Mouse (Mus musculus): ENCODE results near the gene Ttc25.
"Not testable (repeated sequence)": the region's sequence is repeated elsewhere in the genome, so short reads cannot be mapped to it uniquely, and the experiment has no call there.

The Ttc25 gene

GRCm38 (mm10) chr11:100609355-100609996 is 64.1 kb downstream of the Ttc25 start:
- no peak for DNase-seq

- DNase-seq: peak; percentile 19 to 54
Observed at GRCm38 (mm10) chr11:100609997-100610680, 64.7 kb downstream of the Ttc25 start.

DNA sequence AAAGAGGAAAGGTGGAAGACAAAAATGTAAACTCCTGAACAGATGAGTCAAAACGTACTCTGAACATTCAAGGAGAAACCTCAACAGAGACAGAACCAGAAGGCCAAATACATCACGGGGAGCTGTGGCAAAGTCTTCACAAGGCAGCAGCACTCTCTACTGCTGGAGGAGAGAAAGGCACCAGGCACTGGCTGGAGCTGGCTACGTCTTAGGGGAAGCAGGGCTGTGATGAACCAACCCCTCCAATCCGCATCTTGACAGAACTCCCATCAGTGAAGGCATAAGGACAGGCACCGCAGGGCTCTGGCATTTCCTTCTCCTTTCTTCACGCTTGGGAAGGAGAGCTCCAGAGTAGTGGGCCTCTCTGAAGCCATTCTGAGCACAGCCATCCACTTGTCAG is 66.2 kb downstream of the Ttc25 start:
- no peak for DNase-seq

DNA sequence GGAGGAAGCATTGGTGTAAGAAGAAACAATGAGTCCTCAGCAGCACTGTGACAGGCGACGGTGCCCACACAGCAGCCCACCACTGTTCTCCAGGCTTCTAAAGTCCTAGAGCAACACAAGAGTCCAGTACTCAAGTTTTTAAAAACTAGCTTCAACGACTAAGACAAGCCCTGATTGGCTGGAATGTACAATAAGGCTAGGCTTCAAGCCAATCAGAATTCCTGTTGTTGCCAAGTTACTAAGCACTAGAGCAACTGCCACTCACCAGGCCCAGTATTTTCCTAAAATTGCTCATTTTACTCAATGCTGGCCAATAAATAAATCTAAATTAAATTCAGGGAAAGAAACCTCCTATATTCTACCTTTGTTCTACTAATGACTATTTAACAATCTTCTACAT is 67.8 kb downstream of the Ttc25 start:
- no peak for DNase-seq

DNA sequence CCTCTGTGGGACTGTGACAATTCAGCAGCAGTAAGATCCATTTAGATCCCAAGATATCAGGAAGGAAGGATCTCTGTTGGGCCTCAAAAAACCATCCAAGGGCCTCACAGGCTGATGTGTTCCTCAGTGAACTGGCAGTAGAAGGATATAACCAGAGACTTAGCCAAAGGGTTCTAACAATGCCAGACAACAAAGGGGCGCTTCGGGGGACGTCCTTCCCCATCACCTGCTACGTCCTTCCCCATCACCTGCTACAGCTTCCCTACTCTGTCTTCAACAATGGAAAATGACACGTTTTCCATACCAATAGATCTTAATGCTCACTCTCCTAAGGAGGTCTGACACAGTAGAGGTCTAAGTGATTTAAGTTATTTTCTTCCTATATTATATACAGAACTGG is 70.9 kb downstream of the Ttc25 start:
- no peak for DNase-seq

DNA sequence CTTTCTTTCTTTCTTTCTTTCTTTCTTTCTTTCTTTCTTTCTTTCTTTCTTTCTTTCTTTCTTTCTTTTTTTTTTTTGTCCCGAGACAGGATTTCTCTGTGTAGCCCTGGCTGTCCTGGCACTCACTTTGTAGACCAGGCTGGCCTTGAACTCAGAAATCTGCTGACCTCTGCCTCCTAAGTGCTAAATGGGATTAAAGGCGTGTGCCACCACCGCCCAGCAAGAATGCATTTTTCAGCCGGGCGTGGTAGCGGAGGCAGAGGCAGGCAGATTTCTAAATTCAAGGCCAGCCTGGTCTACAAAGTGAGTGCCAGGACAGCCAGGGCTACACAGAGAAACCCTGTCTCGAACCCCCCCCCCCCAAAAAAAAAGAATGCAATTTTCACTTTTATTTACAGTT is 71.4 kb downstream of the Ttc25 start:
- DNase-seq: not testable (repeated sequence)

GRCm38 (mm10) chr11:100617480-100617879 is 72.1 kb downstream of the Ttc25 start:
- no peak for DNase-seq

DNA sequence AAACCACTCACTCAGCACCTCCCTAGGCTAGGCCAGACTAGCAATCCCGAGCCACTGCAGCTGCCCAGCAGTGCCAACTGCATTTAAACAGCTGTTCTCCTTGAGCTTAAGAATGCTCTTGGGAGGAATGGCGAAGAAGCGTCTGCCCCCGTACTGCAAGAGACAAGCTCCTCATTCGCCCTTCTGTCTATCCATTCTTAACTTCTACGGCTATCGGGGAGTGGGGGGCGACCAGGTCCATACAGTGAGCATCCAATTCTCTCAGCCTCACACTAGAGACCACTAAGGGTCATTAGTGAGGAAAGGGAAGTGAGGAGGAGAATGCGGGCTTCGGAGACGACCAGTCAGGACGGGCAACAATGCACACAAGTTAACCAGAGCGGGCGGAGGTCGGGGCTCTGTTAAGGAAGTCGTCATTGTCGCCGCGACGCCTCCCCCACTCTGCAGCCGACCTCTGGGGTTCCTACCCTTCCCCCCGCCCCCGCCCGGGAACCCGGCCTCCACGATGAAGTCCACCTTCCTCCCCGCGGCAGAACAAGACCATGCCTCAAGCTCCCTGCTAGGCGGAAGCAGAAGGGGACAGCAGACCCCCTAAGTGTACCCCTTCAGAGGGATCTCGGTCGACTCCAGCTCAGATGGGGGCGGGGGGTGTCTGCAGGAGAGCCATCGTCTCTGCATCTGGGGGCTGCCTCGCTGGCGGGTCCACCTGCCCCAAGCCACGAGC is 73.5 kb downstream of the Ttc25 start, which contains the start of gene Nkiras2:
TSS of gene Nkiras2 (plus strand) at position 484 of the 724 bp plus-strand sequence.
- DNase-seq: peak; percentile 35 to 39

DNA sequence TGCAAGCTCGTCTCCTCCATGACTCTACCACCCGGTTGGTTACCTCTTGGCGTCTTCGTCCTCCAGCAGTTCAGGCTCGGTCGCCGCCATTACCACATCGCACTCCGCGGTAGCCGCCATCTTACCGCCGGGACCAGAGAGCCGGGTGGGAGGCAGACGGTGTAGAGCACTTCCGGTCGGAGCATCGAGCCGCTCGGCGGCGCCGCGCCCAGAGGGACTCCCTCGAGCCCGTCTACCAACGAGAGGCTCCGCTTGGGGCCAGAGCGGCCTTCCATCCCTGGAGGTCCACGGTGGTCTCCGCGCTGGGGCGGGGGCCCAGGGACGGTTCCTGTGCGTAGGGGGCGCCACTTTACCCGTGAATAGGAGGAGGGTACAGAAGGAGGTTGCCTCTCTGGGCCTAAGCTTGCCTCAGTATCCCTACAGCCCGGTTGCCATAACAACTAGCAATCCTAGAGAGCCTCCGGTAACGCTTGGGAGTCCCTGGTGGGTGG is 74.1 kb downstream of the Ttc25 start:
- peak; percentile 93 to 94 for DNase-seq

DNA sequence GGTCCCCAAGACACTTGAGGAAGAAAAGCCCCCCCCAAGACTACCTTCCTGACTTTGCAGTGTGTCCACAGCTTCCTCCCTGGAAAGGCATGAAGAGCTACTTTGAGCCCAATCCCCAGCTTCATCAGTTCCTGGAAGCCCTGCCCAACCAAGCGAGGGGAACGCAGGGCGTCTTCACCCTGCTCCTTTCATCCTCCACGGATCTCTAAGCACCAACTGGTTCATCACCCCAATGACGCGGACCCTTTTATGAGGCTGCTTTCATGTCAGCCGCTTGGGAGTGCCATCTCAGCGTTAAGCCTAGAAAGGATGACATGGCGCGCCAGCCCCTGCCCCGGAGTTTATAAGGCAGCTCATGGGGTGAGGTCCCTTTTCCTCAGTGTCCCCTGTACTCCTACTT is 74.6 kb downstream of the Ttc25 start, which contains the start of gene Dnajc7:
TSS of gene Dnajc7 (minus strand) at position 187 of the 400 bp plus-strand sequence.
- DNase-seq: peak in 1 of 2 experiments; percentile 19
